Mouse (Mus musculus) midbrain, embryonic 10.5 days (tissue): Measurements from ENCODE around the gene Tspo2. TPM values are rescaled to one million over a fixed set of nuclear protein-coding genes. Genes with fewer than 3 reads are reported as not detected.
A peak's percentile ranks its signal among the peaks of the same experiment; 100 is the strongest.

ENCODE experiments used
- DNase-seq: peaks from one replicate; pipeline ENCODE4 v3.0.0-alpha.2; 2017; ENCODE audit warnings: low spot score
- H3K27ac ChIP-seq: fragments of 300-500 bp; sonication (generic); replicated peaks from 2 replicates; pipeline ENCODE4 v1.5.1; 2016; ENCODE audit warnings: mild to moderate bottlenecking
- H3K27me3 ChIP-seq: fragments of 300-500 bp; sonication (generic); 2 replicates; pipeline ENCODE4 v1.6.1; 2016; ENCODE audit warnings: low read depth, mild to moderate bottlenecking; ENCODE audit not compliant: poor library complexity, severe bottlenecking
- H3K36me3 ChIP-seq: fragments of 300-500 bp; sonication (generic); 2 replicates; pipeline ENCODE4 v1.6.1; 2016; ENCODE audit warnings: mild to moderate bottlenecking, moderate library complexity
- H3K4me1 ChIP-seq: fragments of 300-500 bp; sonication (generic); 2 replicates; pipeline ENCODE4 v1.6.1; 2016
- H3K4me3 ChIP-seq: fragments of 300-500 bp; sonication (generic); 2 replicates; pipeline ENCODE4 v1.5.1; 2016; ENCODE audit warnings: mild to moderate bottlenecking, moderate library complexity
- H3K9me3 ChIP-seq: fragments of 300-500 bp; sonication (generic); replicated peaks from 2 replicates; pipeline ENCODE4 v1.6.1; 2016; ENCODE audit warnings: mild to moderate bottlenecking
- WGBS: fragments of 180-500 bp; shearing (Covaris S2); methylation state at CpG from one replicate; pipeline ENCODE4 v1.1.7; 2016; 5-methylcytosine and 5-hydroxymethylcytosine counted together
- polyA plus RNA-seq: library from polyadenylated mRNA; unstranded; fragments of >200 nt; fragmentation: Nextera tagmentation; extraction: Ambion mirVana; gene quantifications from 2 replicates; pipeline ENCODE4 v1.2.1, GENCODE M21; 2016

Gene Tspo2
- polyA plus RNA-seq, 1 experiment from 2014 or later = 0.43 TPM

DNA sequence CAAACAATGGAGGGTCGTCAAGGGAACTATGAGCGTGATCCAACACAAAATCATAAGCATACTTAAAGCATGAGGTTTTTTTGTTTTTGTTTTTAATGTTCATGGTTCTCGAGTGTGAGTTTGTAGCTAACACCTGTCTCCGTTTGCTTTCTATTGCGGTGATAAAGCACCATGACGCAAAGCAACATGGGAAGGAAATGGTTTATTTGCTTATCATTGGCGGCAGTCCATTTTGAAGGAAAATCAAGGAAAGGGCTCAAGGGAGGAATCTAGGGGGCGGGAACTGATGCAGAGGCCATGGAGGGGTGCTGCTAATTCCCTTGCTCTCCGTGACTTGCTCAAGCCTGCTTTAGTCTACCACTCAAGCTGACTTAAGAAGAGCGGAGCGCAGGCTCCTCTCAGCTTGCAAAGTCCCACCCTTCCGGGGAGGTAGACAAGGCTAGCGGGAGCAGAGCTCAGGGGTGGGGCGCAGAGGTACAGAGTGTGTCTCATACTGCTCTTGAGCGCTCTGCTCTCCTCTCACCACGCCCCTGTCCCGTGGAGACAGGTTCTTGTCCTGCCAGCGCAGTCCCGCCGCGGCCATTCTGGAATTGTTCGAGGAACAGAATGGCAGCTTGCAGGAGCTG is 15.6 kb upstream of the Tspo2 start:
- H3K27ac ChIP-seq = no peak overlapping the region
- peaks cover 22% of the 10 kb centered on the region for H3K27me3 ChIP-seq
- no peak for DNase-seq
- H3K4me1 ChIP-seq = peaks cover 12% of the 10 kb centered on the region
- 43% methylated on average over 22 of the region's 22 CpGs for WGBS
- no peaks in the 10 kb centered on the region for H3K36me3 ChIP-seq
- peak overlapping the region; percentile 39 for H3K4me3 ChIP-seq
- no peaks in the 10 kb centered on the region for H3K9me3 ChIP-seq

DNA sequence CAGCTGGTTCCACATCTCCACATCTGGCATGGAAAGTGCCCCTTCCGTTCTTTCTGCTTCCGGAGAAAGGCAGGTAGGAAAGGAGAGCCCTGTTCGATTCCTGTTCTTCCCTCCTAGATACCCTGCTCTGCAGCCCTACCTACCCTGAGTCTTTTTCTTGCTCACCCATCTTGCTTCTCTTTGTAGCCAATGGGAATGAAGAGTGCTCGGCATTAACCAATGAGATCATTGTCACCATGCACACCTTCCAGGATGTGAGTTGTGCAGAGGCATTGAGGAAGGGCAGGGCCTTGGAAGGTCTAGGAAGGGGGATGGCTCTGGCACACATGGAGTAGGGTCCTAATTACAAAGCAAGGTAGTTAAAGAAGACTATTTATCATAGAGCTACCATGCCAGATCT is 12.1 kb upstream of the Tspo2 start:
- Histone ChIP-seq H3K9me3 (no peaks in the 10 kb centered on the region), H3K27me3 (peaks cover 22% of the 10 kb centered on the region), H3K4me3 (no peak overlapping the region), H3K36me3 (no peaks in the 10 kb centered on the region), H3K4me1 (peaks cover 12% of the 10 kb centered on the region), H3K27ac (no peak overlapping the region)
- 93% methylated on average over 4 of the region's 4 CpGs for WGBS
- no peak for DNase-seq

DNA sequence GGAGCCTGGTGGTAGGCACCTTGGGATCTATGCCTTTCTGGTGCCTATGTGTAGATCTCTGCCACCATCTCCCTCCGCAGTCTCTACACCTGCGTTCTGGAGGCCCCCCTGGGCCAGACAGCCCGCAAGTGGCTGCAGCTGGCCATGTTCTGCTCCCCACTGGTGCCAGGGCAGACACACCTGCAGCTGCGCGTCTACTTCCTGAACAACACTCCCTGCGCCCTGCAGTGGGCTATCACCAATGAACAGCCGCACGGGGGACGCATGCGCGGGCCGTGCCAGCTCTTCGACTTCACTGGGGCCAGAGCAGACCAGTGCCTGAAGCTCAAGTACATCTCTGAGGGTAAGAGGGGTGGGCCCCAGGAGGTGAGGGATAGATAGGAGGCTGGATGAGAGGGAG is 10.8 kb upstream of the Tspo2 start:
- H3K27ac ChIP-seq = no peak overlapping the region
- peaks cover 3% of the 10 kb centered on the region for H3K4me1 ChIP-seq
- H3K27me3 ChIP-seq = peaks cover 19% of the 10 kb centered on the region
- no peaks in the 10 kb centered on the region for H3K36me3 ChIP-seq
- H3K9me3 ChIP-seq = no peaks in the 10 kb centered on the region
- no peak overlapping the region for H3K4me3 ChIP-seq
- no peak for DNase-seq
- 94% methylated on average over 13 of the region's 13 CpGs for WGBS

DNA sequence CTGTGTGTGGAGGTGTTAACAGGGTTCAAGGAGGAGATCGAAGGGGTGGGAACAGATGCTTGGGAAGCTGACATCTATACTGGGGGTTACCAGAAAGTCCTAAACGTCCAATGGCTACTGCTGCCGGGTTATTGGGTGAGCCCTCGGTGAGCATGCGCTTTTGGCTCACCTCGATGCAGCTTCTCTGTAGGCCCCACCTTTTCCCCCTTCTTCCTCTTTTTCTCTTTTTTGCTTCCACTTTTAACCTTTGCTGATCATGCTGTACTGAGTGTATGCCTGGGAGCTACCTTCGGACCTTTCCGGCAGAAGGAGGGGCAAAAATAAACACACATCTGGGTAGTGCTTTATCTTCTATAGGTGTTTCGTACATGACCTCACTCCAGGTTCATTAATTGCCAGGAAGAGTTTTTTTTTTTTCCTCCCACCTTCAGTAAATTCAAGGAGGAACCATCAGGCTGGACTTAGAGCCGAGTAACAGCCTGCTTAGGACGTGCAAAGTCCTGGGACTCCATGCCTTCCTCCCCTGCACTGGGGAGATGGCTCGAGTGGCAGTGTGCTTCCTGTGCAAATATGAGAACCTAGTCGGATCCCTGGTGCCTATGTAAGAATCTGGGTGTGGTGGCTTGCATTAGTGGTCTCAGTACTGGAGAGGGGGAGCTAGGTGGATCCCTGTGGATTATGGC is 6.8 kb upstream of the Tspo2 start:
- 90% methylated on average over 13 of the region's 13 CpGs for WGBS
- Histone ChIP-seq H3K4me1 (peaks cover 3% of the 10 kb centered on the region), H3K4me3 (no peak overlapping the region), H3K27ac (no peak overlapping the region), H3K27me3 (no peaks in the 10 kb centered on the region; the same call in 1 of the 2 replicates), H3K9me3 (no peaks in the 10 kb centered on the region), H3K36me3 (no peaks in the 10 kb centered on the region)
- no peak for DNase-seq

DNA sequence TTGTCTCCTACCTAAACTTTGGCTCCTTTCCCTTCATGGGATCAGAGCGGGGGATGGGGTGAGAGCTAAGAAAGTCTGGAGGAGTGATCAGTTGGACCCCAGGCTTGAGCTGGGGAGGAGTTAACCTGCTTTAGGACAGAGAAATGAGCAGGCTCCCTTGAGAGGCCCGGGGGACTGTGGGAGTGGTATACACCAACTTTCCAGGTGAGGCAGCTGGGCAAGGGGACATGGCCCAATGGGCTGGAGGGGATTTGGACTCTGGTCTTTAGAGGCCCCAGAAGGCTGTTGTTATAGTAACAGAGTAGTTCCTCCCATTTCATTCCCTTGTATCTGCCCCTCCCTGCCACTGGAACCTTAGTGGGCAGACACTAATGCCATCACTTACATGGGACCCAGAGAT is 4.6 kb upstream of the Tspo2 start:
- Histone ChIP-seq H3K27me3 (no peaks in the 10 kb centered on the region; the same call in 1 of the 2 replicates), H3K36me3 (no peaks in the 10 kb centered on the region), H3K4me1 (peaks cover 11% of the 10 kb centered on the region), H3K4me3 (no peak overlapping the region), H3K9me3 (no peaks in the 10 kb centered on the region), H3K27ac (no peak overlapping the region)
- WGBS = 82% methylated on average over 2 of the region's 2 CpGs
- DNase-seq = no peak

DNA sequence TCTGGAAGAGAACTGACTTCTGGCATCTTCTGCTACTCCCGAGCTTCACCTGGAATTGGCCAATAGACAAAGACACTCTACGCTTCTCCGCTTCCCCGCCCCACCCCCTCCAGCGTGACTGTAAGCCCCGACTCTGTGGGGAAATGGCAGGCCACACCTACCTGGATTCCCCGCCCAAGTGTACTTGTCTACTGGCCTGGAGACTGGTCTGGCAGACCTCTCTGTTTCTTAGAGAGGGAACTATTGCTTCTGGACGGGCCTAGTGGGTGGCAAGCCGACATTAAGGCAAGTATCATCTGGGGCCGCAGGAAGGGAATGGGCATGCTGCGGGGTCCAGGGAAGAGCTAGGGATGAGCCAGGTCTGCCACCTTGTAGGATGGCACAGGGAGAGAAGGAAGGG is 3.4 kb upstream of the Tspo2 start, which contains the start of gene Unc5cl:
Unc5cl (plus strand) TSS at position 214 of the 400 bp plus-strand sequence.
- 64% methylated on average over 11 of the region's 11 CpGs for WGBS

DNA sequence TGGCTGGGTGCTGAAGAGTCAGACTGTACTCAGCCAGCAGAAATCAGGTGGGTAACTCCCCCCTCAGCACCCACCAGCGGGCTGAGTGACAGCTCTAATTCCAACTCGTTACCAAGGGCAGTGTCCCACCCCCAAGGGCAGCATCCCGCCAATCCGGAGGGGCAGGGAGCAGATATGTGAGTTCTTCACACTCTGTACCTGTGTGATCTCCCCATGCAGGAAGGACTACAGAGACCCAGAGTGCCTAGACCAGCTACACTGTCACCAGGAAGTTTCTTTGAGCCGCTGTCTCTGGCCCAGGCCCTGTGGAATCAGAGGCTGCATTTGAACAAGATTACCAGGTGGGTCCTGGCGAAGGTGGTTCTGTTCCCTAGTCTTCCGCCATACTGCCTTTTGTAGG is 2.9 kb upstream of the Tspo2 start:
- no peak for DNase-seq
- H3K27me3 ChIP-seq = no peaks in the 10 kb centered on the region
- H3K4me1 ChIP-seq = peaks cover 11% of the 10 kb centered on the region
- no peaks in the 10 kb centered on the region for H3K36me3 ChIP-seq
- H3K27ac ChIP-seq = no peak overlapping the region
- no peak overlapping the region for H3K4me3 ChIP-seq
- WGBS = 55% methylated on average over 7 of the region's 7 CpGs
- H3K9me3 ChIP-seq = no peaks in the 10 kb centered on the region

More for the DNA sequence above, 3.4 kb upstream of the Tspo2 start, which contains the start of gene Unc5cl:
- Histone ChIP-seq H3K36me3 (no peaks in the 10 kb centered on the region), H3K4me3 (no peak within 1 kb of the TSS), H3K27ac (no peak within 1 kb of the TSS), H3K9me3 (no peaks in the 10 kb centered on the region), H3K4me1 (peaks cover 11% of the 10 kb centered on the region), H3K27me3 (no peaks in the 10 kb centered on the region)
- DNase-seq = no peak

DNA sequence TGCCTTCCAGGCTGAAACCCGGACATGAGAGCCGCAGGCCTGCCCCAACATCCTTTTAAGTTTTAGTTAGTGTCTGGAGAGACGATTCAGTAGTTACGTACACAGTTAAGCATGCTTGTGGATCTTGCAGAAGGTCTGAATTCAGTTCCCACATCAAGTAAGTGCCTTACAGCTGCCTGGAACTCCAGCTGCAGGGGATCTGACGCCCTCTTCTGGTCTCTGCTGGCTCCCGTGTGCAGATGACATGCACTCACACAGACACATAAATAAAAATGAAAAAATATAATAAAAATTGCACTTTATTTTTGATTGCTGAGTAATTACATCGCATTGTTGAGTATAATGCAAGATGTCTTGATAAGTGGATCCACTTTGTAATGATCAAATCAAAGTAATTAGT is 2.2 kb upstream of the Tspo2 start:
- no peaks in the 10 kb centered on the region for H3K36me3 ChIP-seq
- DNase-seq = no peak
- no peak overlapping the region for H3K4me3 ChIP-seq
- no peaks in the 10 kb centered on the region for H3K9me3 ChIP-seq
- peaks cover 11% of the 10 kb centered on the region for H3K4me1 ChIP-seq
- WGBS = 75% methylated on average over 7 of the region's 7 CpGs
- no peak overlapping the region for H3K27ac ChIP-seq
- H3K27me3 ChIP-seq = no peaks in the 10 kb centered on the region

DNA sequence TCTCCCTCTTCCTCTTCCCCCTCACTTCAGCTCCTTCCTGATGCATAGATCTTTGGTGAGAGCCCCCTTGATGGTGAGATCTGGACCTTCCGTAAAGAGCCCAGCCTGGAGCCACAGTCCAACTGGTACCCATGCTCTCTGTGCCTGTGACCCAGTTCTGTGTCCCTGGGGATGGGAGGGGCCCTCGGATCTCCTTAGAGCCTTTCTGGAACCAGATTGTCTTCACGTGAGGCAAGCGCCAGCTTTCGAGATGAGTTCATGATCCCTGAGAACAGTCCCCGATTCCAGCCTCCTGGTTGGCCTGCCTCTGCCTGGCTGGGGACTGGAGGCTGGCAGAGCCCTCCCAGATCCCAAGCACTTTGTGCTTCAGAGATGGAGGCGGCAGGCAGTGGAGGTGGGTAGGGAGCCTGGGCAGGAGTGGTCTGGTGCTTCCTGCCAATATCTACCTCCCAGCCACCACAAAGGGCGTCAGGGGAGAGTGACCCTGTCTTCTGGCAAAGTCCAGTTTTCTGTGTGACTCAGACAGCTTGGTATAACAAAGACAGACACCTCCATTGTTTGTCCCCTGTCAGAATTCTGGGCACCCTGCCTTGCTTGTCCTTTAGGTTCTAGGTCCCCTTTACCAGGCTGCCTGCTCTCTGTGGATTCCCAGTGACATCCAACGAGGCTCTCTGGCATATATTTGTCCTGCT is 577 bp upstream of the Tspo2 start:
- 78% methylated on average over 9 of the region's 9 CpGs for WGBS

DNA sequence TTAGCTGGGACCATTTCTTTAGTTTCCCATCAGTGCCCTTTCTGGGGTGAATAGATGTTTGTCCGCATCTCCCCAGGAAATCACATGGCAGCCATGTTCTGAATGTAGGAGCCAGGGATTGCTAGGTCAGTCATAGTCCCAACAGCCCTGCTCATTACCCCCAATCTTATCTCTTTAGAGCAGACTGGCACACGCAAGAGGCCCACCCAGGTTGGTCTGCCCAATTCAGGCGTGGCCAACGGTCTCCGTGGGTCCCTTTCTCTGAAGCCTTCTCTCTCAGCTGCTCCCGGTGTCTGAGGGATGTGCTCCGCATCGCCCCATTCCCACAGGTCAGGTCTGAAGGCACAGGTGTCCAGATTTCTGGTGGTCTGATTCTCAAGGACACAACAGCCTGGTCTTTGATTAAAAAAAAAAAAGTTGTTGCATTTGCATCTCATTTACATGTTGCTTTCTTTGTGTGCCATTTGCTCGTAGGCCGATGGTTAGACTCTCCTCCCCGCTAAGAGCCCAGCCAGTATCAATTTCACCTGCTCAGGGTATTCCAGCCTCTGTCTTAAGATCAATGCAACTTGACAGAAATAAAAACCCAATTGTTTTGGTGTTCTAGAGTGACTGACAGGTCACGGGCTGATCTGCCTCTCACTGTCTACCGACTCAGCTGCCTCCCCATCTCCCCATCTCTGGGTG is 513 bp downstream of the Tspo2 start:
- H3K4me3 ChIP-seq = no peak overlapping the region
- H3K27me3 ChIP-seq = no peaks in the 10 kb centered on the region
- H3K27ac ChIP-seq = no peak overlapping the region
- no peak for DNase-seq
- peaks cover 11% of the 10 kb centered on the region for H3K4me1 ChIP-seq
- WGBS = 87% methylated on average over 13 of the region's 13 CpGs
- no peaks in the 10 kb centered on the region for H3K9me3 ChIP-seq
- H3K36me3 ChIP-seq = no peaks in the 10 kb centered on the region

More for the DNA sequence above, 577 bp upstream of the Tspo2 start:
- H3K4me1 ChIP-seq = peaks cover 11% of the 10 kb centered on the region
- 0 out of 2 replicates have a peak overlapping the region, but pooled peaks have one; percentile 60 for H3K27ac ChIP-seq
- no peak overlapping the region for H3K4me3 ChIP-seq
- H3K36me3 ChIP-seq = no peaks in the 10 kb centered on the region
- no peak for DNase-seq
- no peaks in the 10 kb centered on the region for H3K27me3 ChIP-seq
- no peaks in the 10 kb centered on the region for H3K9me3 ChIP-seq

DNA sequence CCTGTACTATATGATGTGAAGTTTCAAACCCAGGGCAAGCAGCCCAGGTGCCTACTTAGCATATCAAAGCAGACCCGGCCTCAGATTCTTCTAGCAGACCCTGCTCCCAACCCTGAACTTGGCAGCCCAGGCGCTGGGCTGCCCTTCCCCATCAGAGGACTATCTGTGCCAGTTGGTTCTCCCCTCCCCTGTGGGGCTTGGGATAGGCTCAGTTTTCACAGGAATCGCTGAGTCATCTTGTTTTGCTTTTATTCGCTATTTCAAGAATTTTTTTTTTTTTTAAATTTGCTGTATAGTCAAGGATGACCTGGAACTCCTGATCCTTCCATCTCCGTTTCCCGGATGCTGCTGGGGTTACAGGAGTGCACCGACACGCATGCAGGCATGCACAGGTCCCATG is 3.6 kb downstream of the Tspo2 start:
- no peaks in the 10 kb centered on the region for H3K36me3 ChIP-seq
- no peak overlapping the region for H3K4me3 ChIP-seq
- H3K27me3 ChIP-seq = no peaks in the 10 kb centered on the region
- H3K4me1 ChIP-seq = peaks cover 8% of the 10 kb centered on the region; the same call in 1 of the 2 replicates
- 82% methylated on average over 8 of the region's 8 CpGs for WGBS
- no peak overlapping the region for H3K27ac ChIP-seq
- no peaks in the 10 kb centered on the region for H3K9me3 ChIP-seq
- no peak for DNase-seq

DNA sequence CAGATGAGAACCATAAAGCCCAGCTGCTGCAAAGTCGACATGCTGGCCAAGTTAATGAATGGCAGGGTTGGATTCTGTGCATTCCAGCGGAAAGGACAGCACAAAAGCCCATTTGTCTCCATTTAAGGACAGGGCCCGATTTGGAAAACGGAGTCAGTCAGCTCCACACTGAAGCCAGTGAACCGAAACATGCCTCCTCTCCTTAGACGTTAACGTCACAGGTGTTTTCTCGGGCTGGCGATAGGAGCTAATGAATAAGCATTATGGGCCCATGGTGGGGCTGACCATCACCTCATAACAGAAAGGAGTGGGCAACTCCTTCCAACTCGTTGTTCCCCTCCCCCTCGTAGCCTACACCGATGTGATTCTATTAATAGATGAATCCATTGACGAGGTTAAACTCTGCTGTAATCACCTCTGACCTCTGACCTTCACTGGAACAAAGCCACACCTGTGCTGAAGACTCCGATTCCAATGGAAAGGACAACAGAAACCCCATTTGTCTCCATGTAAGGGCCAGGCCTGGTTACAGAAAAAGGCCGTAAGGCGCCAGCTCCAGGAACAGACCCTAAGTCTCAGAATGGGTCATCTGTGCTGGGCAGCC is 7.7 kb downstream of the Tspo2 start:
- H3K27me3 ChIP-seq = no peaks in the 10 kb centered on the region
- no peak overlapping the region for H3K27ac ChIP-seq
- 65% methylated on average over 16 of the region's 16 CpGs for WGBS
- DNase-seq = no peak
- no peak overlapping the region for H3K4me3 ChIP-seq
- no peaks in the 10 kb centered on the region for H3K9me3 ChIP-seq
- H3K36me3 ChIP-seq = no peaks in the 10 kb centered on the region
- no peaks in the 10 kb centered on the region for H3K4me1 ChIP-seq
